Mouse (Mus musculus): ENCODE results near the gene Wipf2. TPM values are rescaled to one million over a fixed set of nuclear protein-coding genes. Genes with fewer than 3 reads are reported as not detected.

The Wipf2 gene
- total and polyA plus RNA-seq, 3 experiments = 2.9 to 7.1 TPM; not detected in 1

- no peak for TF ChIP-seq RAD21 (IDR thresholded peaks at IDR 0.05; ENCODE audit: low read depth, low read length)
- no peak for TF ChIP-seq TAL1 (IDR thresholded peaks at IDR 0.05; ENCODE audit: low read length)
- TF ChIP-seq E2F4 (IDR thresholded peaks at IDR 0.05; ENCODE audit: borderline replicate concordance, low read depth, low read length) = peak; percentile 99
Measured at GRCm38 (mm10) chr11:98907437-98908173, 44.2 kb downstream of the Wipf2 start, which contains the start of gene Cdc6 (continued).

GRCm38 (mm10) chr11:98909654-98910053, 46.2 kb downstream of the Wipf2 start:
- Histone ChIP-seq H3K4me3 (ENCODE audit: control insufficient read depth in 1 of 2, insufficient read depth in 1 of 2, low read depth in 2 of 2, low read length in 2 of 2) (peak overlapping the region; percentile 62 to 83), H3K9me3 (replicated peaks; ENCODE audit: insufficient read depth, low read length) (no peaks in the 10 kb centered on the region), H3K36me3 (ENCODE audit: control insufficient read depth in 1 of 2, insufficient read depth in 2 of 2, low read length in 2 of 2) (peaks cover 28 to 62% of the 10 kb centered on the region in 2 experiments), H3K9ac (ENCODE audit: control insufficient read depth, low read depth, low read length, poor library complexity, severe bottlenecking) (peak overlapping the region; percentile 87), H3K79me2 (ENCODE audit: control insufficient read depth, insufficient read depth, low read length, poor library complexity) (peaks cover 44% of the 10 kb centered on the region), H3K27me3 (ENCODE audit: control insufficient read depth in 1 of 2, insufficient read depth in 2 of 2, low read length in 2 of 2) (no peaks in the 10 kb centered on the region), H3K4me1 (ENCODE audit: control insufficient read depth in 1 of 2, insufficient read depth in 2 of 2, low read length in 2 of 2) (peaks cover 33 to 59% of the 10 kb centered on the region in 2 experiments), H3K27ac (ENCODE audit: control insufficient read depth, low read depth, low read length) (peak overlapping the region; percentile 89)
- peak; percentile 88 for DNase-seq (ENCODE audit: low read depth, low spot score)
- TF ChIP-seq CHD1 (IDR thresholded peaks at IDR 0.05; ENCODE audit: low read depth, low read length) (no peak; the same call in 1 of the 2 replicates), ZC3H11A (IDR thresholded peaks at IDR 0.05; ENCODE audit: low read depth, low read length) (peak; percentile 72), EP300 (IDR thresholded peaks at IDR 0.05; ENCODE audit: low read depth in 1 of 2, low read length in 2 of 2) (peak in 1 of 2 experiments; percentile 63; a peak in 2 of 4 replicates), POLR2AphosphoS5 (IDR thresholded peaks at IDR 0.05; ENCODE audit: borderline replicate concordance, low read depth, low read length) (no peak), BHLHE40 (IDR thresholded peaks at IDR 0.05; ENCODE audit: borderline replicate concordance, low read depth, low read length) (peak; percentile 47; the same call in 1 of the 2 replicates), KAT2A (conservative IDR thresholded peaks at IDR 0.05; ENCODE audit: low read depth, low read length) (no peak), E2F4 (IDR thresholded peaks at IDR 0.05; ENCODE audit: borderline replicate concordance, low read depth, low read length) (no peak), NRF1 (IDR thresholded peaks at IDR 0.05; ENCODE audit: insufficient read depth, low read depth, low read length, poor library complexity, severe bottlenecking) (no peak), MAZ (IDR thresholded peaks at IDR 0.05; ENCODE audit: low read depth, low read length) (peak; percentile 65; the same call in 1 of the 2 replicates), UBTF (IDR thresholded peaks at IDR 0.05; ENCODE audit: borderline replicate concordance, insufficient read depth, low read depth, low read length) (no peak), SMC3 (IDR thresholded peaks at IDR 0.05; ENCODE audit: low read depth, low read length) (peak; percentile 87), ZNF384 (IDR thresholded peaks at IDR 0.05; ENCODE audit: low read depth, low read length) (0 out of 2 replicates have a peak, but pooled peaks have one; percentile 20), ZMIZ1 (IDR thresholded peaks at IDR 0.05; ENCODE audit: low read depth, low read length) (no peak), USF2 (IDR thresholded peaks at IDR 0.05; ENCODE audit: borderline replicate concordance in 1 of 2, insufficient read depth in 1 of 2, low read depth in 1 of 2, low read length in 2 of 2) (no peak), MAX (IDR thresholded peaks at IDR 0.05; ENCODE audit: low read length) (peak; percentile 70), JUND (IDR thresholded peaks at IDR 0.05; ENCODE audit: low read depth, low read length) (no peak), TAL1 (IDR thresholded peaks at IDR 0.05; ENCODE audit: low read length) (peak; percentile 80), MXI1 (IDR thresholded peaks at IDR 0.05; ENCODE audit: low read depth, low read length) (peak; percentile 73), GATA1 (IDR thresholded peaks at IDR 0.05; ENCODE audit: low read depth, low read length) (peak; percentile 56), SIN3A (IDR thresholded peaks at IDR 0.05; ENCODE audit: low read length) (peak; percentile 87), RAD21 (IDR thresholded peaks at IDR 0.05; ENCODE audit: low read depth, low read length) (peak; percentile 72), ELF1 (IDR thresholded peaks at IDR 0.05; ENCODE audit: low read depth, low read length) (no peak), POLR2A (IDR thresholded peaks at IDR 0.05; ENCODE audit: control insufficient read depth in 1 of 2, insufficient read depth in 1 of 2, low read depth in 1 of 2, low read length in 2 of 2, poor library complexity in 1 of 2) (no peak), TCF12 (IDR thresholded peaks at IDR 0.05; ENCODE audit: low read depth, low read length) (peak; percentile 58; the same call in 1 of the 2 replicates), CTCF (IDR thresholded peaks at IDR 0.05 in 2 of 3, conservative IDR thresholded peaks at IDR 0.05 in 1 of 3; ENCODE audit: control insufficient read depth in 1 of 3, insufficient read depth in 1 of 3, low read depth in 2 of 3, low read length in 3 of 3, poor library complexity in 1 of 3, severe bottlenecking in 1 of 3) (peak; percentile 51 to 89 (median 51)), RCOR1 (IDR thresholded peaks at IDR 0.05; ENCODE audit: low read depth, low read length) (peak; percentile 68; the same call in 1 of the 2 replicates), POLR2AphosphoS2 (IDR thresholded peaks at IDR 0.05; ENCODE audit: low read length) (no peak), MAFK (IDR thresholded peaks at IDR 0.05; ENCODE audit: borderline replicate concordance, low read depth, low read length) (no peak), MEF2A (IDR thresholded peaks at IDR 0.05; ENCODE audit: extremely low read depth, insufficient replicate concordance, low read depth, low read length, poor library complexity, severe bottlenecking) (no peak), NELFE (IDR thresholded peaks at IDR 0.05; ENCODE audit: low read depth, low read length) (no peak), USF1 (IDR thresholded peaks at IDR 0.05; ENCODE audit: low read depth, low read length) (no peak), CHD2 (IDR thresholded peaks at IDR 0.05; ENCODE audit: low read length) (no peak), GABPA (IDR thresholded peaks at IDR 0.05; ENCODE audit: low read depth, low read length) (no peak)

All from MEL (cell line).